Mouse (Mus musculus) lung, postnatal 4 days (tissue): Measurements from ENCODE around the gene Ang6.
"Not testable (repeated sequence)": the region's sequence is repeated elsewhere in the genome, so short reads cannot be mapped to it uniquely, and the experiment has no call there.

Experiments used
- DNase-seq, 2 experiments: peaks; one replicate each; pipeline ENCODE4 v3.0.0; 2021

Ang6 gene

DNA sequence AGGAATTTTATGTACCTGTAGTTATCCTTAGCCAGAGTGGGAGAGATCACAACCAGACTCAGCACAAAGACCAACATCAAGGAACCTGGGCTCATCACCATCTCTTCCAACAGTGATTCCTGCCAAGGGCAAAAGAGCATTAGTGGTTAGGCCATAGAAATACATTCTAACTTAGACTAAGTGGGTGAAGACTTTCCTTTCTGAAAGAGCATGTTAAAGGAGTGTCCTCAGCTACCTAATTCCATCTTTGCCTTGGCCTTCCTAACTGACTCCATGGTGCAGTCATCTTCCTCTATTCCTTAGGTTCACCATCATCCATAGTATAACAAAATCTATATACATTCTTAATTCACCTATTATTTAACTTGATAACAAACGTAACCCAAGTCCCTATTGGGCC lies at the start of gene Ang6:
Gene Ang6, minus strand, starts transcription at position 101 of the 400 bp plus-strand sequence.
- no peak for DNase-seq

DNA sequence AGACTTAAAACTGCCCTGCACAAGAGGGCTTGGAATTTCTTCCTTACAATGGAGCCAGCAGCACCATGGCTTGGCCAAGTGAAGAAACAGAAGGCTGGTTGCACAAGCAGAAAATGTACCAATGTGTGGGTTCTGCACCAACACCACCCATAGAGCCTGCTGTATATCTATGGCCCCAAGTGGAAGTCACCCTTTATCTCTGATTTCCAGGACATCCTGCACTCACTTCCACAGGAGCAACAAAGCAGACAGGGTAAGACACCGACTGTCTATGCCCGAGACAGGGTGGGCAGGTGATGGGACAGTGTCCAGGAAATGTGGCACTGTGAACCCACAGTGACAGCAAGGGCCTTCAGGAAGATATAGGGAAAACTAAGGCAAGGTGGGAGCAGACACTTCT lies 44.5 kb upstream of the Ang6 start:
- not testable (repeated sequence) for DNase-seq

DNA sequence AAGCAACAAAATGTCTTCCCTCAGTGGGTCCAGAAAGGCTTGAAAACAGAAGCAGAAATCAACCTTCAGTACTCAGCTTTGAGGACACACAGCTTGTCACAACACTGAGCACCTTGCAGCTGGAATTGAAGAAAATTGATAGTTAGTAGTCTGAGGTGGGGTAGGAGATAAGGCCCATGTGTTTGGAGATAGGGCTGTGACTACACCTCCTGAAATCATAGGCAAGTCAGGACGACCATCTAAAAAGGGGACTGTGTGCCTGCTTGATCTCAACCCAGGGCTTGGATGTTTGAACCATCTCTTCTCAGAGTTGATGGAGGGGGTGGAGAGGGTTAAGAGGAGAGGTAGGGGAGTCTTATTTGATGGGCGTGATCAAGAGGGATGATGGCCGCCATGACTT lies 29.8 kb upstream of the Ang6 start:
- not testable (repeated sequence) for DNase-seq

DNA sequence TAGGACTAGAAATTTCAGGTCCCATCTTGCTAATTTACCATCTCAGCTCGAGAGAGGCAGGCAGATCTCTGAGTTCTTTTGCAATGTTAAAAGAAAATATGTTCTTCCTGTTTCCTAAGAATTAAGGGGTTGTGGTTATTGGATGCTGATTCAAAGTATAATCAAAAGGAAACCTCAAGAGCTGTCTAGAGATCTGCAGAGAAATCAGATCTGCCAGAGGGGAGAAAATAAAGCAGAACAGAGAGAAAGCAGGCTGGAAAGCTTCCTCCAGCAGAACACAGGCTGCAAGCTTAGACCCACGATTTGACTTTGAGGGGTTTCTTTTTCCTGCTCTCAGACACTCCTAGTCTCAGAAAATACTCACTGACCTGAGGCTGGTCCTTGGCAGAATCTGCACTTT lies 7.6 kb upstream of the Ang6 start:
- DNase-seq = not testable (repeated sequence)

DNA sequence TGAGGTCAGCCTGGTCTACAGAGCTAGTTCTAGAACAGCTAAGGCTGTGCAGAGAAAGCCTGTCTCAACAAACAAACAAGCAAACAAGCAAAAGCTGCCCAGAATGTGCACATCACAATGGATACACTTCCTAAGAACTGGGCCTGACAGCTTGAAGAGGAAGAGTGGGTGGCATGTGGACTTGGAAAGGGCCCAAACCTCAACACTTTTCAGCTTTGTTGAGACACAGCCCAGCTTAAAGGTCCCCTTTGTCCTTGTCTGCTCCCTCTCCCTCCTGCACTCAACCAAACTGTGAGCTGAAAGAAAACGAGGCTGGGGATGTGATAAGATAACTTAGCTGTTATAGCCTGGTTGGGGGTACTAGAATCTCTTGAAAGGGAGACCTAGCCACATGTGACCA lies 6.0 kb upstream of the Ang6 start:
- DNase-seq = not testable (repeated sequence)

DNA sequence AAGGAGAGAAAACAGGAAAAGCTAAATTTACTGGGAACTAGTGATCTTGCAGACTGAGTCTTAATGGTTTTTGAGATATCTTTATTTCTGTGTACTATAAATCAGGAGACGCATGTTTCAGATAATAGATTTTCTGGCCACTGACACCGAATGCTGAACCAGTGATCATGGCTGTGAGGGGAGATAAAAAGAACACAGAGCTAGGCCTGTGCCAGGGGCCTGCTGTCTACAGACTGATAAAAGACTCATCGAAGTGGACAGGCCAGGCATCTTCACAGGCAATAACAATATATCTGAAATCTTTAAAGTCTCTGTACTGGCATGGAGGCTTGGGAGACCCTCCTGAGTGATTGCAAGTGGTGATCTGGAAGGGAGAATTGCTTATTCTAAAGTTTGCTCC lies 469 bp downstream of the Ang6 start:
- no peak for DNase-seq

DNA sequence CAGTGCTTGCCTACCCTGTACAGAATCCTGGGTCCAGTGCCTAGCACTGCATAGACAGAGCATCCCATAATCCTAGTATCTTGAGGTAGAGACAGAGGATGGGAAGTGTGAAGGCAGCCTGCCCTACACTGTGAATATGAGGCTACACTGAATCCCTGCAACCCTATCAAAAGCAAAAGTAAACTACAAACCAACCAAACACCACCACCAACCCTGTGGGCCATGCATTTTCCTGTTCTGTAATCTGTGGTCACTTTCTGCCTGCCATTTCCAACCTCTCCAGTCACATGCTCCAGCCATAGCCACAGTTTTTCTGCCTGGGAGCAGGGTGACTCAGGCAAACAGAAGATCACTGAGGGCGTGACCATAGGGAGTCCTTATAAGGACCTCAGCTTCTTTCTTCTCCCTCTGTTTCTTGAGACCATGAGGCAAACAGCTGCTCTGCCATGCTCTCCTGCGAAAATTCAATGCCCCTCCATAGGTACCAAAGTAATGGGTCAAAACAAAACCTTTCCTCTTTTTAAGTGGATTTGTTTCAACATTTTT lies 3.5 kb downstream of the Ang6 start:
- not testable (repeated sequence) for DNase-seq

DNA sequence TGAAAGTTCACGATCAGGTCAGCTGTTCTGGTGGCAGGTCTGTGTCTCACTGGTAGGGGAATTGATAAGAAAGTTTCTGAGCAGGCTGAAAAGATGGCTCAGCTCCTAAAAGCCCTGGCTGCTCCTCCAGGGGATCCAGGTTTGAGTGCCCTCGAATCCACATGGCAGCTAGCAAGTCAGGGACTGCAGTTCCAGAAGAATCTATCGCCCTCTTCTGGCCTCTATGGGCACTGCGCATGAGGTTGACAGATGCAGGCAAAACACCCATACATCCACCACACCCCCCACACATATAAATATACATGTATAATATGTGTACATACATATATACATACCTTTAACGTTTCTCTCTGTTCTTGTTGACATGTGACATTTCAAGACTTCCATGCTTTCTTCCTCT lies 14.7 kb downstream of the Ang6 start:
- peak; percentile 44 to 78 for DNase-seq

DNA sequence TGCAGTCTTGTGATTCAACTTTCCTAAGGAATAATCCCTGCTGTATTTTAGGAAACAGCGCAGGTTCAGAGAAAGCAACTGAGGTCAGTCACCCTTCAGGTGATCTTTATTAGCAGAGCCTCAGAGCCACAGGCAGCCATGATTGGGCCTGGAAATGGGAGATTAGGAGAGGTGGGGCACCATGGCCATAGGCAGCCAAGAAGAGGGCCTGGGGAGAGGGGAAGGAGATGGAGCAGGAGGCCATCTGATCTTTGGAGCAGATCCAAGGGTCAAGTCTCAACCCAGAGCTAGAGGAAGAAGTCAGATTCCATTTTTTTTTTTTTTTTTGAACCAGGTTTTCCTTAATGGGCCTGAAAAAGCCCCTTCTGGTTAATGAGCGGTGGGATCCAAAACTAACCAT lies 15.9 kb downstream of the Ang6 start:
- no peak for DNase-seq

DNA sequence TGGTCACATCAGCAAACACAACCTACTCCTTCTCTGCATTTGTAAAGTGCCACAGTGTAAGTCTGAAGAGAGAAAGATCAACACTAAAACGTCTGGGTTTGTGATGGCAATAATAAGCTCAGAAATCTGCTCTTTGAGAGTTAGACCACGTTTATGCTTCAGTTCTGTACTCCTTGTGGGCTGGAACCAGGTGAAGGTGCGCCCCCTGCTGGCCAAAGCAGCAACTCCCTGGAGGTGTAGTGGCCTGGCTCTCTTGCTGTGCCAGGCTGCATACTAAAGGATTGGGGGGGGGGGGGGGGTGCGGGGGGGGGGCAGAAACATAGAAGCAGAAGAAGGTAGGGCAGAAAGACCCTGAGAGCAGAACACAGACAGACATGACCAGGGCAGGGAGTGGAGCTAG lies 18.2 kb downstream of the Ang6 start:
- DNase-seq = peak; percentile 32 to 60

DNA sequence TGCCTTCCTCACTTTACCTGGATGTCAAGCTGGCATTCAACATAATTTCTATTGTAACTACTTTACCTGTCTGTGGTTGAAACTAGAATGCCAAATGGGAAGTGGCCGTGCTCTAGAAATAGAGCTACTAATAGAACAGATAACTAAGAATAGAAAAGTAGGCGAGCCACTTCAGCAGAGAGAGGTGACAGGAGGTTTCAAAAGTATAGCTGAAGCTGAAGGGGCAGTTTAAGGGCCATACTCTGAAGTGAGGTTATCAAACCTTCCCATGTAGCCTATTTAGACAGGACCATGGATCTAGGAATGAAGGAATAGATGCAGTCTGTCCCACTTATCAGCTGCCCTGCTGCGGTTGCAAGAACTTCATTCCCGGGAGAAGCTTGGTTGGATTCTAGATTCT lies 18.6 kb downstream of the Ang6 start:
- no peak for DNase-seq

DNA sequence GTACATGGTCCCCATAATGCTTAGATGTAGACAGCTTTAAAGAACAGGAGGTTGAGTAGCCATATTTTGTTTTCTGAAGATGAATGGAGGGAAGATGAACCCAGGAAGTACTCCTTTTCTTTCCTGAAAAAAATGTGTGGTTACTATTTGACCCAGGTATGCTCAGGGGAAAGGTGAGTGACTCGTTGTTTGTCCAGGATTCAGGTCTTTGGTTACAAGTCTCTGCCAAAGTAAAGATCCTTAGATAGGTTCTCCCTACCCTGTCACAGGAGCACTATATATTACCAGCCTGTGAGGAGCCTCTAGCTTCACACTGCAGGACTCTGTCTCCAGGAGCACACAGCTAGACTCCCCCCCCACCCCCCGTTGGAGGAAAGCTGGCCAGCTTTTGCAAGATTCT lies 45.3 kb downstream of the Ang6 start, which contains the start of gene Ang5:
Gene Ang5, plus strand, starts transcription at position 301 of the 400 bp plus-strand sequence.
- not testable (repeated sequence) for DNase-seq

DNA sequence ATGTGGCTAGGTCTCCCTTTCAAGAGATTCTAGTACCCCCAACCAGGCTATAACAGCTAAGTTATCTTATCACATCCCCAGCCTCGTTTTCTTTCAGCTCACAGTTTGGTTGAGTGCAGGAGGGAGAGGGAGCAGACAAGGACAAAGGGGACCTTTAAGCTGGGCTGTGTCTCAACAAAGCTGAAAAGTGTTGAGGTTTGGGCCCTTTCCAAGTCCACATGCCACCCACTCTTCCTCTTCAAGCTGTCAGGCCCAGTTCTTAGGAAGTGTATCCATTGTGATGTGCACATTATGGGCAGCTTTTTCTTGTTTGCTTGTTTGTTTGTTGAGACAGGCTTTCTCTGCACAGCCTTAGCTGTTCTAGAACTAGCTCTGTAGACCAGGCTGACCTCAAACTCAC lies 47.0 kb downstream of the Ang6 start:
- not testable (repeated sequence) for DNase-seq

DNA sequence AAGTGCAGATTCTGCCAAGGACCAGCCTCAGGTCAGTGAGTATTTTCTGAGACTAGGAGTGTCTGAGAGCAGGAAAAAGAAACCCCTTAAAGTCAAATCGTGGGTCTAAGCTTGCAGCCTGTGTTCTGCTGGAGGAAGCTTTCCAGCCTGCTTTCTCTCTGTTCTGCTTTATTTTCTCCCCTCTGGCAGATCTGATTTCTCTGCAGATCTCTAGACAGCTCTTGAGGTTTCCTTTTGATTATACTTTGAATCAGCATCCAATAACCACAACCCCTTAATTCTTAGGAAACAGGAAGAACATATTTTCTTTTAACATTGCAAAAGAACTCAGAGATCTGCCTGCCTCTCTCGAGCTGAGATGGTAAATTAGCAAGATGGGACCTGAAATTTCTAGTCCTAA lies 48.7 kb downstream of the Ang6 start:
- DNase-seq = not testable (repeated sequence)
